Mouse (Mus musculus): Measurements from ENCODE around the gene Foxa2. TPM values are rescaled to one million over a fixed set of nuclear protein-coding genes. Genes with fewer than 3 reads are reported as not detected.

Foxa2 gene
- total and polyA plus RNA-seq, 2 experiments from 2014 or later = not detected

- 24% methylated on average over 9 of the region's 9 CpGs for WGBS
- Histone ChIP-seq H3K27me3 (ENCODE audit: control insufficient read depth, insufficient read depth, low read length) (peaks cover 74% of the 10 kb centered on the region), H3K9ac (replicated peaks; ENCODE audit: low read depth, low read length) (no peak overlapping the region), H3K4me2 (ENCODE audit: low read depth, low read length) (no peak overlapping the region), H3K36me3 (replicated peaks; ENCODE audit: control insufficient read depth, insufficient read depth, low read length) (no peaks in the 10 kb centered on the region), H3K4me1 (ENCODE audit: control insufficient read depth, insufficient read depth) (no peaks in the 10 kb centered on the region), H3K9me3 (replicated peaks; ENCODE audit: control insufficient read depth, low read length) (no peaks in the 10 kb centered on the region), H3K27ac (ENCODE audit: low read depth) (no peak overlapping the region), H3K4me3 (ENCODE audit: low read depth, low read length) (no peak overlapping the region)
- ATAC-seq (ENCODE audit: insufficient read depth, low read depth) (no peak), DNase-seq (ENCODE audit: low spot score) (no peak)
- TF ChIP-seq EP300 (IDR thresholded peaks at IDR 0.05; ENCODE audit: low read depth) = no peak
- TF ChIP-seq CTCF (IDR thresholded peaks at IDR 0.05; ENCODE audit: low read depth) = no peak
Observed at GRCm38 (mm10) chr2:148029050-148029608, 17.6 kb downstream of the Foxa2 start.

GRCm38 (mm10) chr2:148026366-148026765 is 20.4 kb downstream of the Foxa2 start:
- no peaks in the 10 kb centered on the region for H3K36me3 ChIP-seq (replicated peaks; ENCODE audit: control insufficient read depth, insufficient read depth, low read length)
- DNase-seq (ENCODE audit: low spot score) = no peak
- peaks cover 68% of the 10 kb centered on the region for H3K27me3 ChIP-seq (ENCODE audit: control insufficient read depth, insufficient read depth, low read length)
- no peak overlapping the region for H3K4me3 ChIP-seq (ENCODE audit: low read depth, low read length)
- ATAC-seq (ENCODE audit: insufficient read depth, low read depth) = no peak
- TF ChIP-seq EP300 (IDR thresholded peaks at IDR 0.05; ENCODE audit: low read depth) = no peak
- no peak for TF ChIP-seq CTCF (IDR thresholded peaks at IDR 0.05; ENCODE audit: low read depth)
- H3K4me2 ChIP-seq (ENCODE audit: low read depth, low read length) = no peak overlapping the region
- H3K27ac ChIP-seq (ENCODE audit: low read depth) = no peak overlapping the region
- no peaks in the 10 kb centered on the region for H3K9me3 ChIP-seq (replicated peaks; ENCODE audit: control insufficient read depth, low read length)
- H3K4me1 ChIP-seq (ENCODE audit: control insufficient read depth, insufficient read depth) = no peaks in the 10 kb centered on the region
- no peak overlapping the region for H3K9ac ChIP-seq (replicated peaks; ENCODE audit: low read depth, low read length)
- 67% methylated on average over 1 of the region's 1 CpGs for WGBS

GRCm38 (mm10) chr2:148025481-148025880 is 21.3 kb downstream of the Foxa2 start:
- DNase-seq (ENCODE audit: low spot score) = no peak
- no peak for TF ChIP-seq CTCF (IDR thresholded peaks at IDR 0.05; ENCODE audit: low read depth)
- no peak for TF ChIP-seq EP300 (IDR thresholded peaks at IDR 0.05; ENCODE audit: low read depth)
- Histone ChIP-seq H3K36me3 (replicated peaks; ENCODE audit: control insufficient read depth, insufficient read depth, low read length) (no peaks in the 10 kb centered on the region), H3K27me3 (ENCODE audit: control insufficient read depth, insufficient read depth, low read length) (peaks cover 59% of the 10 kb centered on the region), H3K4me2 (ENCODE audit: low read depth, low read length) (no peak overlapping the region), H3K9ac (replicated peaks; ENCODE audit: low read depth, low read length) (no peak overlapping the region), H3K4me1 (ENCODE audit: control insufficient read depth, insufficient read depth) (no peaks in the 10 kb centered on the region), H3K9me3 (replicated peaks; ENCODE audit: control insufficient read depth, low read length) (no peaks in the 10 kb centered on the region), H3K27ac (ENCODE audit: low read depth) (no peak overlapping the region), H3K4me3 (ENCODE audit: low read depth, low read length) (no peak overlapping the region)
- 42% methylated on average over 2 of the region's 2 CpGs for WGBS
- no peak for ATAC-seq (ENCODE audit: insufficient read depth, low read depth)

GRCm38 (mm10) chr2:148024268-148024935 is 22.4 kb downstream of the Foxa2 start:
- H3K4me2 ChIP-seq (ENCODE audit: low read depth, low read length) = no peak overlapping the region
- H3K27ac ChIP-seq (ENCODE audit: low read depth) = no peak overlapping the region
- TF ChIP-seq CTCF (IDR thresholded peaks at IDR 0.05; ENCODE audit: low read depth) (no peak), EP300 (IDR thresholded peaks at IDR 0.05; ENCODE audit: low read depth) (no peak)
- WGBS = 78% methylated on average over 9 of the region's 9 CpGs
- no peak for DNase-seq (ENCODE audit: low spot score)
- ATAC-seq (ENCODE audit: insufficient read depth, low read depth) = no peak
- no peaks in the 10 kb centered on the region for H3K4me1 ChIP-seq (ENCODE audit: control insufficient read depth, insufficient read depth)
- H3K9ac ChIP-seq (replicated peaks; ENCODE audit: low read depth, low read length) = no peak overlapping the region
- H3K36me3 ChIP-seq (replicated peaks; ENCODE audit: control insufficient read depth, insufficient read depth, low read length) = no peaks in the 10 kb centered on the region
- H3K4me3 ChIP-seq (ENCODE audit: low read depth, low read length) = no peak overlapping the region
- H3K27me3 ChIP-seq (ENCODE audit: control insufficient read depth, insufficient read depth, low read length) = peaks cover 52% of the 10 kb centered on the region
- no peaks in the 10 kb centered on the region for H3K9me3 ChIP-seq (replicated peaks; ENCODE audit: control insufficient read depth, low read length)

- DNase-seq (ENCODE audit: low spot score) = no peak
- no peaks in the 10 kb centered on the region for H3K36me3 ChIP-seq (replicated peaks; ENCODE audit: control insufficient read depth, insufficient read depth, low read length)
- H3K4me2 ChIP-seq (ENCODE audit: low read depth, low read length) = no peak overlapping the region
- no peak for TF ChIP-seq CTCF (IDR thresholded peaks at IDR 0.05; ENCODE audit: low read depth)
- no peak for TF ChIP-seq EP300 (IDR thresholded peaks at IDR 0.05; ENCODE audit: low read depth)
- H3K4me3 ChIP-seq (ENCODE audit: low read depth, low read length) = no peak overlapping the region
- no peaks in the 10 kb centered on the region for H3K4me1 ChIP-seq (ENCODE audit: control insufficient read depth, insufficient read depth)
- peaks cover 42% of the 10 kb centered on the region for H3K27me3 ChIP-seq (ENCODE audit: control insufficient read depth, insufficient read depth, low read length)
- H3K9me3 ChIP-seq (replicated peaks; ENCODE audit: control insufficient read depth, low read length) = no peaks in the 10 kb centered on the region
- 25% methylated on average over 12 of the region's 12 CpGs for WGBS
- no peak overlapping the region for H3K27ac ChIP-seq (ENCODE audit: low read depth)
- ATAC-seq (ENCODE audit: insufficient read depth, low read depth) = no peak
- H3K9ac ChIP-seq (replicated peaks; ENCODE audit: low read depth, low read length) = no peak overlapping the region
Observed at GRCm38 (mm10) chr2:148023340-148023806, 23.4 kb downstream of the Foxa2 start.
